In genomic region chrX:131422178-131422577, GRCm38 (mm10) we compare ENCODE assay signal across 31 mouse cellular contexts.
"Had no signal": no experiment of that assay in that cellular context is flagged by ENCODE, and none has a peak within 500 bp of the region (broad histone marks: within the 10 kb centered on the region; RNA-seq: fewer than 3 reads in every experiment).

No protein-coding gene starts in this region.

- H3K27me3 ChIP-seq: heart, embryonic 12.5 days; heart, embryonic 13.5 days; heart, embryonic 15.5 days; hindbrain, embryonic 12.5 days; hindbrain, embryonic 15.5 days; intestine, embryonic 15.5 days; kidney, embryonic 15.5 days had no signal

- H3K36me3 ChIP-seq: heart, embryonic 10.5 days; heart, embryonic 12.5 days; heart, embryonic 13.5 days; heart, embryonic 15.5 days; hindbrain, embryonic 10.5 days; hindbrain, embryonic 12.5 days; hindbrain, embryonic 13.5 days; hindbrain, embryonic 15.5 days; intestine, embryonic 15.5 days; kidney, embryonic 15.5 days had no signal

- H3K9ac ChIP-seq: heart, embryonic 12.5 days; heart, embryonic 13.5 days; heart, embryonic 15.5 days; hindbrain, embryonic 12.5 days; hindbrain, embryonic 13.5 days; hindbrain, embryonic 14.5 days; hindbrain, embryonic 15.5 days; intestine, embryonic 15.5 days; kidney, embryonic 15.5 days had no signal

- H3K4me1 ChIP-seq: heart, embryonic 10.5 days; heart, embryonic 12.5 days; heart, embryonic 13.5 days; heart, embryonic 15.5 days; hindbrain, embryonic 10.5 days; hindbrain, embryonic 12.5 days; hindbrain, embryonic 13.5 days; hindbrain, embryonic 15.5 days; intestine, embryonic 15.5 days; kidney, embryonic 15.5 days had no signal

- H3K4me3 ChIP-seq: heart, embryonic 10.5 days; heart, embryonic 12.5 days; heart, embryonic 13.5 days; heart, embryonic 15.5 days; hindbrain, embryonic 10.5 days; hindbrain, embryonic 12.5 days; hindbrain, embryonic 13.5 days; hindbrain, embryonic 15.5 days; intestine, embryonic 15.5 days; kidney, embryonic 15.5 days; layer of hippocampus, adult 2 months; left cerebral cortex, adult 2 months had no signal

- H3K27ac ChIP-seq: heart, embryonic 10.5 days; heart, embryonic 13.5 days; heart, embryonic 15.5 days; hindbrain, embryonic 10.5 days; hindbrain, embryonic 12.5 days; hindbrain, embryonic 13.5 days; hindbrain, embryonic 14.5 days; hindbrain, embryonic 15.5 days; hindbrain, postnatal 0 days; intestine, embryonic 15.5 days; kidney, embryonic 15.5 days; kidney, postnatal 0 days; layer of hippocampus, adult 2 months; left cerebral cortex, adult 2 months had no signal

- DNase-seq: heart, postnatal 10 days; heart, postnatal 14 days; heart, postnatal 36 days; heart, postnatal 4 days; kidney, adult 11 months; kidney, adult 18-20 months; kidney, adult 2 months; kidney, adult 8-10 months; kidney, adult 9 months; kidney, postnatal 10 days; kidney, postnatal 14 days; kidney, postnatal 25 days; kidney, postnatal 36 days; kidney, postnatal 4 days; layer of hippocampus, adult 9-11 months; layer of hippocampus, postnatal 36 days had no signal

- H3K9me3 ChIP-seq: heart, embryonic 10.5 days; heart, embryonic 12.5 days; heart, embryonic 13.5 days; heart, embryonic 15.5 days; hindbrain, embryonic 10.5 days; hindbrain, embryonic 12.5 days; hindbrain, embryonic 13.5 days; hindbrain, embryonic 15.5 days; intestine, embryonic 15.5 days; kidney, embryonic 15.5 days had no signal
